Mouse (Mus musculus): Measurements from ENCODE around the gene Raf1. TPM values are rescaled to one million over a fixed set of nuclear protein-coding genes. Genes with fewer than 3 reads are reported as not detected.

Gene Raf1
- polyA plus RNA-seq, 1 experiment from 2014 or later, result 70.1 TPM

- H3K4me2 ChIP-seq, result no peak overlapping the region
- H3K4me3 ChIP-seq (ENCODE audit: low read depth, low read length), result no peak overlapping the region
- no peak for ATAC-seq (replicated peaks; ENCODE audit: low FRiP score)
- 76% methylated on average over 4 of the region's 4 CpGs for WGBS
- H3K36me3 ChIP-seq (ENCODE audit: control insufficient read depth, insufficient read depth, low read length), result no peaks in the 10 kb centered on the region
- no peak overlapping the region for H3K9ac ChIP-seq (ENCODE audit: low read depth, low read length)
- no peaks in the 10 kb centered on the region; the same call in 1 of the 2 replicates for H3K4me1 ChIP-seq (replicated peaks; ENCODE audit: control insufficient read depth, insufficient read depth, low read length)
- no peak overlapping the region for H3K27ac ChIP-seq (ENCODE audit: low read depth, low read length)
- DNase-seq (ENCODE audit: low spot score), result no peak
- H3K27me3 ChIP-seq (replicated peaks; ENCODE audit: control insufficient read depth, insufficient read depth, low read length), result no peaks in the 10 kb centered on the region
- H3K9me3 ChIP-seq (ENCODE audit: control insufficient read depth, low read length), result no peaks in the 10 kb centered on the region
Observed at GRCm38 (mm10) chr6:115698699-115699098, 22.3 kb upstream of the Raf1 start.

- Histone ChIP-seq H3K27ac (ENCODE audit: low read depth, low read length) (no peak overlapping the region), H3K27me3 (replicated peaks; ENCODE audit: control insufficient read depth, insufficient read depth, low read length) (no peaks in the 10 kb centered on the region), H3K4me1 (replicated peaks; ENCODE audit: control insufficient read depth, insufficient read depth, low read length) (no peaks in the 10 kb centered on the region; the same call in 1 of the 2 replicates), H3K4me3 (ENCODE audit: low read depth, low read length) (no peak overlapping the region), H3K9ac (ENCODE audit: low read depth, low read length) (no peak overlapping the region), H3K36me3 (ENCODE audit: control insufficient read depth, insufficient read depth, low read length) (no peaks in the 10 kb centered on the region), H3K9me3 (ENCODE audit: control insufficient read depth, low read length) (no peaks in the 10 kb centered on the region), H3K4me2 (no peak overlapping the region)
- 77% methylated on average over 17 of the region's 17 CpGs for WGBS
- no peak for ATAC-seq (replicated peaks; ENCODE audit: low FRiP score)
- no peak for DNase-seq (ENCODE audit: low spot score)
Observed at GRCm38 (mm10) chr6:115697739-115698558, 21.5 kb upstream of the Raf1 start.

- H3K27me3 ChIP-seq (replicated peaks; ENCODE audit: control insufficient read depth, insufficient read depth, low read length), result no peaks in the 10 kb centered on the region
- DNase-seq (ENCODE audit: low spot score) (no peak), ATAC-seq (replicated peaks; ENCODE audit: low FRiP score) (no peak)
- WGBS, result 80% methylated on average over 7 of the region's 7 CpGs
- no peak overlapping the region for H3K4me3 ChIP-seq (ENCODE audit: low read depth, low read length)
- no peaks in the 10 kb centered on the region; the same call in 1 of the 2 replicates for H3K4me1 ChIP-seq (replicated peaks; ENCODE audit: control insufficient read depth, insufficient read depth, low read length)
- no peak overlapping the region for H3K27ac ChIP-seq (ENCODE audit: low read depth, low read length)
- no peak overlapping the region for H3K4me2 ChIP-seq
- H3K36me3 ChIP-seq (ENCODE audit: control insufficient read depth, insufficient read depth, low read length), result no peaks in the 10 kb centered on the region
- no peak overlapping the region for H3K9ac ChIP-seq (ENCODE audit: low read depth, low read length)
- H3K9me3 ChIP-seq (ENCODE audit: control insufficient read depth, low read length), result no peaks in the 10 kb centered on the region
Observed at GRCm38 (mm10) chr6:115696707-115697215, 20.3 kb upstream of the Raf1 start.

GRCm38 (mm10) chr6:115695124-115695523 lies 18.7 kb upstream of the Raf1 start:
- Histone ChIP-seq H3K4me1 (replicated peaks; ENCODE audit: control insufficient read depth, insufficient read depth, low read length) (no peaks in the 10 kb centered on the region; the same call in 1 of the 2 replicates), H3K4me3 (ENCODE audit: low read depth, low read length) (no peak overlapping the region), H3K27ac (ENCODE audit: low read depth, low read length) (no peak overlapping the region), H3K4me2 (no peak overlapping the region), H3K27me3 (replicated peaks; ENCODE audit: control insufficient read depth, insufficient read depth, low read length) (no peaks in the 10 kb centered on the region), H3K9me3 (ENCODE audit: control insufficient read depth, low read length) (no peaks in the 10 kb centered on the region), H3K36me3 (ENCODE audit: control insufficient read depth, insufficient read depth, low read length) (no peaks in the 10 kb centered on the region), H3K9ac (ENCODE audit: low read depth, low read length) (no peak overlapping the region)
- no peak for ATAC-seq (replicated peaks; ENCODE audit: low FRiP score)
- DNase-seq (ENCODE audit: low spot score), result no peak
- WGBS, result 56% methylated on average over 7 of the region's 7 CpGs

- Histone ChIP-seq H3K9ac (ENCODE audit: low read depth, low read length) (no peak overlapping the region), H3K4me3 (ENCODE audit: low read depth, low read length) (no peak overlapping the region), H3K4me1 (replicated peaks; ENCODE audit: control insufficient read depth, insufficient read depth, low read length) (no peaks in the 10 kb centered on the region; the same call in 1 of the 2 replicates), H3K9me3 (ENCODE audit: control insufficient read depth, low read length) (no peaks in the 10 kb centered on the region), H3K4me2 (no peak overlapping the region), H3K27me3 (replicated peaks; ENCODE audit: control insufficient read depth, insufficient read depth, low read length) (no peaks in the 10 kb centered on the region), H3K36me3 (ENCODE audit: control insufficient read depth, insufficient read depth, low read length) (no peaks in the 10 kb centered on the region), H3K27ac (ENCODE audit: low read depth, low read length) (no peak overlapping the region)
- DNase-seq (ENCODE audit: low spot score), result no peak
- no peak for ATAC-seq (replicated peaks; ENCODE audit: low FRiP score)
- WGBS, result 55% methylated on average over 9 of the region's 9 CpGs
Observed at GRCm38 (mm10) chr6:115694441-115694842, 18.0 kb upstream of the Raf1 start.

- WGBS, result 61% methylated on average over 5 of the region's 5 CpGs
- H3K4me3 ChIP-seq (ENCODE audit: low read depth, low read length), result no peak overlapping the region
- no peak overlapping the region for H3K27ac ChIP-seq (ENCODE audit: low read depth, low read length)
- ATAC-seq (replicated peaks; ENCODE audit: low FRiP score), result no peak
- H3K27me3 ChIP-seq (replicated peaks; ENCODE audit: control insufficient read depth, insufficient read depth, low read length), result no peaks in the 10 kb centered on the region
- H3K9me3 ChIP-seq (ENCODE audit: control insufficient read depth, low read length), result no peaks in the 10 kb centered on the region
- H3K4me2 ChIP-seq, result no peak overlapping the region
- no peak for DNase-seq (ENCODE audit: low spot score)
- H3K36me3 ChIP-seq (ENCODE audit: control insufficient read depth, insufficient read depth, low read length), result no peaks in the 10 kb centered on the region
- H3K9ac ChIP-seq (ENCODE audit: low read depth, low read length), result no peak overlapping the region
- H3K4me1 ChIP-seq (replicated peaks; ENCODE audit: control insufficient read depth, insufficient read depth, low read length), result no peaks in the 10 kb centered on the region; the same call in 1 of the 2 replicates
Observed at GRCm38 (mm10) chr6:115692963-115693730, 16.7 kb upstream of the Raf1 start.

- H3K4me2 ChIP-seq, result no peak overlapping the region
- H3K27ac ChIP-seq (ENCODE audit: low read depth, low read length), result no peak overlapping the region
- no peaks in the 10 kb centered on the region; the same call in 1 of the 2 replicates for H3K4me1 ChIP-seq (replicated peaks; ENCODE audit: control insufficient read depth, insufficient read depth, low read length)
- 67% methylated on average over 9 of the region's 9 CpGs for WGBS
- H3K9ac ChIP-seq (ENCODE audit: low read depth, low read length), result no peak overlapping the region
- H3K4me3 ChIP-seq (ENCODE audit: low read depth, low read length), result no peak overlapping the region
- ATAC-seq (replicated peaks; ENCODE audit: low FRiP score), result no peak
- H3K9me3 ChIP-seq (ENCODE audit: control insufficient read depth, low read length), result no peaks in the 10 kb centered on the region
- H3K36me3 ChIP-seq (ENCODE audit: control insufficient read depth, insufficient read depth, low read length), result no peaks in the 10 kb centered on the region
- no peaks in the 10 kb centered on the region for H3K27me3 ChIP-seq (replicated peaks; ENCODE audit: control insufficient read depth, insufficient read depth, low read length)
- DNase-seq (ENCODE audit: low spot score), result no peak
Observed at GRCm38 (mm10) chr6:115692163-115692950, 15.9 kb upstream of the Raf1 start.

GRCm38 (mm10) chr6:115690105-115690504 lies 13.7 kb upstream of the Raf1 start:
- whole genome bisulfite sequencing, result 81% methylated on average over 4 of the region's 4 CpGs

More at GRCm38 (mm10) chr6:115690105-115690504, 13.7 kb upstream of the Raf1 start:
- H3K4me1 ChIP-seq (replicated peaks; ENCODE audit: control insufficient read depth, insufficient read depth, low read length), result no peaks in the 10 kb centered on the region; the same call in 1 of the 2 replicates
- DNase-seq (ENCODE audit: low spot score), result no peak
- no peak overlapping the region for H3K9ac ChIP-seq (ENCODE audit: low read depth, low read length)
- no peaks in the 10 kb centered on the region for H3K27me3 ChIP-seq (replicated peaks; ENCODE audit: control insufficient read depth, insufficient read depth, low read length)
- H3K4me3 ChIP-seq (ENCODE audit: low read depth, low read length), result no peak overlapping the region
- no peaks in the 10 kb centered on the region; the same call in 1 of the 2 replicates for H3K9me3 ChIP-seq (ENCODE audit: control insufficient read depth, low read length)
- H3K27ac ChIP-seq (ENCODE audit: low read depth, low read length), result no peak overlapping the region
- no peak for ATAC-seq (replicated peaks; ENCODE audit: low FRiP score)
- no peaks in the 10 kb centered on the region for H3K36me3 ChIP-seq (ENCODE audit: control insufficient read depth, insufficient read depth, low read length)
- H3K4me2 ChIP-seq, result no peak overlapping the region

Data from liver, embryonic 11.5 days (tissue).